ENCODE assay signal across 9 mouse cellular contexts in the genomic region with DNA sequence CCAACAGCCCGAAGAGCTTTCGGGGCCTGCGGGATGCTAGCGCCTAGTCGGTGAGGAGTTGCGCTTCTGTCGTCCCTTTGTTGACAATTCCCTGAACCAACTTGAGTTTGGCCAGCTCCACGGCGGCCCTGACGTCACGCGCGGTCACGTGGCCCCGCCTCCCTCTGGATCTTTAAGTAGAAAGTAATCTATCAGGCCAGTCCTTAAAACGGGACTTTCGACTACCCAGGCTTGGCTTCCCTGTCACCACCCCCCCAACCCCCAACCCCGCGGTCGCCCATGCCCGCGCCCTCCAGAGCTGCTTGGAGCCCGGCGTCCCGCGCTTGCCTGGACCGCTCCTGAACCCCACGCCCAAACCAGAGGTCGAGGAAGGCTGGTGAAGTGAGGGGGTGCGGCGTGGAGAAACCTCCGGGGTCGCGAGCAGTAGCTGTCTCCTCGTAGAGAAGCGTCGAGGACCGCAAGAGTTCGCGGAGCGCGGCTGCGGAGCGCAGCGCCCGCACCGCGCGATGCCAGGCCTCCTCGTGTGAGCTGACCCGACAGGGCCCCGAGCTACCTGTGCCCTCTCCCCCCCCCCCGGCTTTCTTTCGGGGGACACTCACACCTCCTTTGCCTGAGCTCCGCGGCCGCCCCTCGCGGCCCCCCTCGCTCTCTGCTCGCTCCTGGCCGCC. TPM values are rescaled to one million over a fixed set of nuclear protein-coding genes. Genes with fewer than 3 reads are reported as not detected.
DNase-seq lines count a peak whose midpoint lies in the region; TF ChIP-seq lines count a peak whose summit lies in the region.
"Had no signal": no experiment of that assay in that cellular context is flagged by ENCODE, and none has a peak within 500 bp of the region (broad histone marks: within the 10 kb centered on the region; RNA-seq: fewer than 3 reads in every experiment).

A gene (plus strand): TSS at position 363 of the 668 bp plus-strand sequence.

- H3K36me3 ChIP-seq in midbrain, embryonic 10.5 days, result no peaks in the 10 kb centered on the region

- TF ChIP-seq CTCF in layer of hippocampus, adult 2 months (conservative IDR thresholded peaks at IDR 0.05), result no peak

- H3K27me3 ChIP-seq in midbrain, embryonic 10.5 days (ENCODE audit: low read depth, poor library complexity, severe bottlenecking), result peaks cover 100% of the 10 kb centered on the region

- WGBS in midbrain, embryonic 10.5 days, result under 1% methylated on average over 60 of the region's 62 CpGs

- peak within 1 kb of the TSS; percentile 43 for H3K4me3 ChIP-seq in midbrain, embryonic 10.5 days
- H3K4me3 ChIP-seq in layer of hippocampus, adult 2 months, result no peak within 1 kb of the TSS

- H3K9me3 ChIP-seq in midbrain, embryonic 10.5 days (replicated peaks), result no peaks in the 10 kb centered on the region

- intact Hi-C loops in left cerebral cortex, postnatal 4 days (cut with DNase I), result loop anchor here (10.0 kb wide), 1 partner anchor 281 kb away; no protein-coding TSS in a partner anchor
- intact Hi-C loops in heart, postnatal 14 days (cut with DNase I), result no loop called here

- peaks cover 39% of the 10 kb centered on the region for H3K4me1 ChIP-seq in midbrain, embryonic 10.5 days

- H3K27ac ChIP-seq in midbrain, embryonic 10.5 days (replicated peaks), result no peak within 1 kb of the TSS
- H3K27ac ChIP-seq in layer of hippocampus, adult 2 months, result no peak within 1 kb of the TSS
- H3K27ac ChIP-seq: macrophage had no signal

- peak; percentile 10 for DNase-seq in left cerebral cortex, postnatal 4 days
- no peak for DNase-seq in left cerebral cortex, adult 11 months (ENCODE audit: low spot score)
- peak; percentile 68 for DNase-seq in embryo, embryonic 11 days
- peak; percentile 5 to 16 for DNase-seq in heart, postnatal 14 days
- DNase-seq in midbrain, embryonic 10.5 days (ENCODE audit: low spot score), result peak; percentile 56
- no peak for DNase-seq in layer of hippocampus, adult 2 months (ENCODE audit: low spot score in 2 of 2)
- DNase-seq in layer of hippocampus, adult 11-12 months (ENCODE audit: low spot score), result no peak
- no peak for DNase-seq in natural killer cell, adult 2 months (ENCODE audit: low spot score in 2 of 2)

RNA-seq across cellular contexts. Expression of the gene that starts here (rescaled TPM):
- total RNA-seq in left cerebral cortex, postnatal 4 days (2021), result not detected
- total RNA-seq in heart, postnatal 14 days (2021), result 1 to 10 TPM in 1 of 2 experiments, under 1 TPM in 1; 0.90 to 1.1 TPM
- 0.05 and 0.23 TPM in 2 replicates for polyA plus RNA-seq in midbrain, embryonic 10.5 days (2016; fragmentation: Nextera tagmentation; extraction: Ambion mirVana)
- not detected for total RNA-seq in layer of hippocampus, adult 2 months (2021)
- polyA plus RNA-seq: macrophage had no signal

Comparison
In these comparisons a context has a peak if more than half of its experiments do, and no peak if none do; other contexts are left out.
1. Peak in DNase-seq in left cerebral cortex, postnatal 4 days; RNA of the gene not detected or under 1 TPM.
2. Peak in DNase-seq and H3K4me3 ChIP-seq in midbrain, embryonic 10.5 days; RNA of the gene not detected or under 1 TPM.
3. DNase-seq: peak in embryo, embryonic 11 days (single experiment) and heart, postnatal 14 days (2 of 2); none in left cerebral cortex, adult 11 months (single experiment), layer of hippocampus, adult 2 months (0 of 2), layer of hippocampus, adult 11-12 months (single experiment) and natural killer cell, adult 2 months (0 of 2).